Mouse (Mus musculus) G1E (cell line): ENCODE results near the gene Ppp2ca.

Source experiments
- CTCF ChIP-seq: IDR thresholded peaks from 2 replicates; pipeline ENCODE4 v1.5.1; 2012; ENCODE audit warnings: low read depth, low read length, inconsistent platforms, mixed read lengths
- GATA1 ChIP-seq: IDR thresholded peaks from 2 replicates; pipeline ENCODE4 v1.6.1; 2012; ENCODE audit warnings: borderline replicate concordance, low read length, inconsistent platforms, mixed read lengths
- TAL1 ChIP-seq: conservative IDR thresholded peaks from 2 replicates; pipeline ENCODE4 v1.6.1; 2012; ENCODE audit warnings: low read depth, low read length, inconsistent platforms, mixed read lengths

DNA sequence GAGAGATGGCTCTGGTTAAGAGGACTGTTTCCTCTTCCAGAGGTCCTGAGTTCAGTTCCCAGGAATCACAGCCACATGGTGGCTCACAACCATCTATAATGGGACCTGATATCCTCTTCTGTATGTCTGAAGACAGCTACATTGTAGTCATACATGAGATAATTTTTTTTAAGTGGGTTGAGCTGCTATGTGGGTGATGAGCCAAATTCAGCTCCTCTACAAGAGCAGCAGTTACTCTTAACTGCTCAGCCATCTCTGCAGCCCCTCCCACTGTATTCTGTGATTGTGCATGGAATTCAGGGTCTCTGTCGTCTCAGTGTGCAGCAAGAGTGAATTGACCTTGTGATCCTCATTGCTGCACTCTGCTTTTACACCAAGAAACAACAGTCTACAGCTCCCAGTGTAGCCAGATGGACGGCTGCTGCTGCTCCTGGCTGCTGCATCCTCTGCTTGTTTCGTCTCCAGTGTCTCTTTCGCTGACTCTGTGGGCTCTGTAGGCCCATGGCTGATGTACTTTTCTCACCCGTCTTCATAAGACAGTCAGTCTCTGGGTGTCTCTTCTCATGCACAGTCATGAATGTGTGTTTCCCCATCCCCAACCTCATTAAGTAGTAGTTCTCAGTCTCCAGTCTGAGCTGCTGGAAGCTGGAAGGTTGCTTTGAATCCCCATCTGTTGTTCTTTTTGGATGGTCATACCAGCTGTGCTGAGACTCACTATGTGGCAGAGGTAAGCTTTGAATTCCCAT is 30.0 kb downstream of the Ppp2ca start:
- TF ChIP-seq GATA1: no peak
- TF ChIP-seq CTCF: no peak
- no peak for TF ChIP-seq TAL1
